Mouse (Mus musculus) cortical plate, adult 2 months (tissue): ENCODE data around the gene Grb7. TPM values are rescaled to one million over a fixed set of nuclear protein-coding genes. Genes with fewer than 3 reads are reported as not detected.
A peak's percentile ranks its signal among the peaks of the same experiment; 100 is the strongest.

Experiments used
- H3K27ac ChIP-seq: fragments of 200-500 bp; 2 replicates; pipeline ENCODE4 v1.5.1; 2012; ENCODE audit warnings: low read length, control low read depth, inconsistent platforms; ENCODE audit not compliant: insufficient read depth
- H3K4me1 ChIP-seq: fragments of 200-500 bp; 2 replicates; pipeline ENCODE4 v1.6.1; 2011; ENCODE audit warnings: low read length; ENCODE audit not compliant: control insufficient read depth, insufficient read depth
- H3K4me3 ChIP-seq: fragments of 200-500 bp; 2 replicates; pipeline ENCODE4 v1.5.1; 2011; ENCODE audit warnings: mild to moderate bottlenecking, low read length, control low read depth; ENCODE audit not compliant: insufficient read depth
- CTCF ChIP-seq: fragments of 200-500 bp; IDR thresholded peaks from 2 replicates; pipeline ENCODE4 v1.5.1; 2011; ENCODE audit warnings: mild to moderate bottlenecking, control low read depth, low read length; ENCODE audit not compliant: insufficient read depth; ENCODE audit errors: extremely low read depth
- POLR2A ChIP-seq: fragments of 200-500 bp; IDR thresholded peaks from 2 replicates; pipeline ENCODE4 v1.6.1; 2011; ENCODE audit warnings: mild to moderate bottlenecking, low read length, control low read depth; ENCODE audit not compliant: insufficient read depth; ENCODE audit errors: extremely low read depth
- polyA plus RNA-seq: library from polyadenylated mRNA; depleted of rRNA; stranded (reverse); fragments of >200 nt; gene quantifications from 2 replicates; pipeline ENCODE4 v1.2.3, GENCODE M21; 2012

Grb7 gene
- polyA plus RNA-seq, 1 experiment, result 3.8 TPM

GRCm38 (mm10) chr11:98449921-98450771 lies 4.0 kb downstream of the Grb7 start:
- Histone ChIP-seq H3K4me3 (no peak overlapping the region), H3K27ac (no peak overlapping the region), H3K4me1 (no peaks in the 10 kb centered on the region)
- TF ChIP-seq POLR2A, result no peak
- no peak for TF ChIP-seq CTCF

- no peaks in the 10 kb centered on the region for H3K4me1 ChIP-seq
- no peak for TF ChIP-seq POLR2A
- 0 out of 2 replicates have a peak, but pooled peaks have one; percentile 3 for TF ChIP-seq CTCF
- no peak overlapping the region for H3K4me3 ChIP-seq
- H3K27ac ChIP-seq, result no peak overlapping the region
Measured at GRCm38 (mm10) chr11:98455484-98455883, 9.3 kb downstream of the Grb7 start.

- Histone ChIP-seq H3K27ac (no peak overlapping the region), H3K4me3 (no peak overlapping the region; the same call in 1 of the 2 replicates), H3K4me1 (no peaks in the 10 kb centered on the region)
- no peak for TF ChIP-seq CTCF
Measured at GRCm38 (mm10) chr11:98456545-98456944, 10.4 kb downstream of the Grb7 start.

- Histone ChIP-seq H3K27ac (no peak overlapping the region), H3K4me1 (no peaks in the 10 kb centered on the region), H3K4me3 (peak overlapping the region; percentile 36)
- TF ChIP-seq CTCF (no peak), POLR2A (no peak)
Measured at GRCm38 (mm10) chr11:98456945-98457344, 10.8 kb downstream of the Grb7 start.

GRCm38 (mm10) chr11:98457367-98458120 lies 11.3 kb downstream of the Grb7 start:
- no peaks in the 10 kb centered on the region for H3K4me1 ChIP-seq
- no peak overlapping the region for H3K27ac ChIP-seq
- peak overlapping the region; percentile 36 for H3K4me3 ChIP-seq

GRCm38 (mm10) chr11:98458121-98458990 lies 12.2 kb downstream of the Grb7 start:
- no peak overlapping the region for H3K27ac ChIP-seq

More at GRCm38 (mm10) chr11:98457367-98458120, 11.3 kb downstream of the Grb7 start:
- TF ChIP-seq CTCF (peak; percentile 50), POLR2A (0 out of 2 replicates have a peak, but pooled peaks have one; percentile 23)

GRCm38 (mm10) chr11:98459071-98459741 lies 13.0 kb downstream of the Grb7 start:
- TF ChIP-seq CTCF, result no peak
- TF ChIP-seq POLR2A, result no peak
- Histone ChIP-seq H3K4me1 (no peaks in the 10 kb centered on the region), H3K27ac (no peak overlapping the region), H3K4me3 (no peak overlapping the region)

More at GRCm38 (mm10) chr11:98458121-98458990, 12.2 kb downstream of the Grb7 start:
- no peaks in the 10 kb centered on the region for H3K4me1 ChIP-seq
- TF ChIP-seq POLR2A (no peak), CTCF (no peak)
- peak overlapping the region; percentile 36 for H3K4me3 ChIP-seq

GRCm38 (mm10) chr11:98459860-98460259 lies 13.7 kb downstream of the Grb7 start:
- Histone ChIP-seq H3K4me1 (no peaks in the 10 kb centered on the region), H3K27ac (no peak overlapping the region), H3K4me3 (no peak overlapping the region)
- TF ChIP-seq POLR2A (no peak), CTCF (no peak)
